Comparison of ENCODE assay signal across 9 mouse cellular contexts in the genomic region with DNA sequence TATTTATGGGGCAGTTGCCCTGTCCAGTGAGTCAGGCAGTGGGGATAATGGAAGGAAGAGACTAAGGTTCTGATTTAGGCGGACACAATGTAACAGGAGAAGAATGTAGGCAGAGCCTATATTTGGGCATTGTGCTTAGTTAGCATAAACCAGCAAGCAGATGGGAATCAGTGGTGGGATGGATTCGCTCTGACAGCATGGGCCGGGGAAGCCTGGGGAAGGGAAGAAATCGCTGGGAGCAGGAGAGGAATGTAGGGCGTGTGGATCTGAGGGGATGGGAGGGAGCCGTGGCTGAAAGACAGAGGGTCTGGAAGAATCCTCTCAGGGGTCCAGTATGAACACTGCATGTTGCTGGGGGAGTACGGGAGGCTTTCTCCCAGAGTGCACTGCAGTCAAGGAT. TPM values are rescaled to one million over a fixed set of nuclear protein-coding genes. Genes with fewer than 3 reads are reported as not detected.
DNase-seq lines count a peak whose midpoint lies in the region; ATAC-seq and TF ChIP-seq lines count a peak whose summit lies in the region.
"Had no signal": no experiment of that assay in that cellular context is flagged by ENCODE, and none has a peak within 500 bp of the region (broad histone marks: within the 10 kb centered on the region; RNA-seq: fewer than 3 reads in every experiment).

No protein-coding gene starts in this region.

- peaks cover 24% of the 10 kb centered on the region for H3K4me1 ChIP-seq in kidney, adult 2 months (ENCODE audit: control insufficient read depth, insufficient read depth, low read length)
- H3K4me1 ChIP-seq in lung, adult 2 months (ENCODE audit: control insufficient read depth, insufficient read depth, low read length), result no peaks in the 10 kb centered on the region

- no peaks in the 10 kb centered on the region for H3K36me3 ChIP-seq in kidney, adult 2 months (ENCODE audit: control insufficient read depth, insufficient read depth, low read length)
- H3K36me3 ChIP-seq: kidney, embryonic 15.5 days had no signal

- no peak for TF ChIP-seq POLR2A in kidney, adult 2 months (IDR thresholded peaks at IDR 0.05; ENCODE audit: low read depth, low read length)
- TF ChIP-seq POLR2A in lung, adult 2 months (IDR thresholded peaks at IDR 0.05; ENCODE audit: borderline replicate concordance, extremely low read depth, low read depth, low read length), result no peak

- TF ChIP-seq CTCF in kidney, adult 2 months (conservative IDR thresholded peaks at IDR 0.05; ENCODE audit: insufficient read depth, insufficient read length, low read depth, low read length), result no peak
- TF ChIP-seq CTCF in lung, adult 2 months (IDR thresholded peaks at IDR 0.05; ENCODE audit: insufficient read depth, low read length), result no peak

- no peak for ATAC-seq in megakaryocyte, adult 5-6 weeks (ENCODE audit: poor library complexity, severe bottlenecking)

- no peak overlapping the region for H3K4me3 ChIP-seq in kidney, adult 2 months (ENCODE audit: insufficient read depth, low read depth, low read length)
- H3K4me3 ChIP-seq in lung, adult 2 months (replicated peaks; ENCODE audit: extremely low read depth, low read depth, low read length), result no peak overlapping the region
- H3K4me3 ChIP-seq: kidney, embryonic 15.5 days had no signal

- WGBS in kidney, adult 2 months, result 64% methylated on average over 7 of the region's 7 CpGs
- WGBS in lung, adult 2 months, result 76% methylated on average over 7 of the region's 7 CpGs

- no peak for DNase-seq in kidney, adult 2 months
- DNase-seq in kidney, postnatal 36 days, result no peak
- DNase-seq in cerebellum, postnatal 25 days, result peak; percentile 71 to 73
- peak; percentile 33 to 58 for DNase-seq in layer of hippocampus, postnatal 14 days (ENCODE audit: low spot score in 2 of 2)
- DNase-seq in right cerebral cortex, postnatal 14 days, result peak; percentile 48
- no peak for DNase-seq in lung, adult 2 months
- no peak for DNase-seq in gastrocnemius, postnatal 10 days

- no peaks in the 10 kb centered on the region for H3K27me3 ChIP-seq in kidney, adult 2 months (replicated peaks; ENCODE audit: control insufficient read depth, insufficient read depth, low read length)
- H3K27me3 ChIP-seq: kidney, embryonic 15.5 days had no signal

- H3K27ac ChIP-seq in kidney, adult 2 months (ENCODE audit: insufficient read depth, low read depth, low read length), result peak overlapping the region; percentile 52
- H3K27ac ChIP-seq: kidney, embryonic 15.5 days had no signal

RNA-seq across cellular contexts. Expression of a gene that starts 49.0 kb away (rescaled TPM):
- 2,267 and 2,428 TPM in 2 replicates for polyA plus RNA-seq in kidney, adult 2 months (2012; rRNA removed)
- total RNA-seq in layer of hippocampus, postnatal 14 days (2021), result 100 to 1,000 TPM; 455 to 471 TPM
- 67.9 and 69.6 TPM in 2 replicates for total RNA-seq in megakaryocyte, adult 5-6 weeks (2015)
- 120 and 132 TPM in 2 replicates for total RNA-seq in megakaryocyte, adult 5-6 weeks (2017)
- 267 and 269 TPM in 2 replicates for polyA plus RNA-seq in lung, adult 2 months (2012; rRNA removed)
- total RNA-seq in gastrocnemius, postnatal 10 days (2021), result 10 to 100 TPM; 71.2 to 86.4 TPM

Comparison
In these comparisons a context has a peak if more than half of its experiments do, and no peak if none do; other contexts are left out.
1. DNase-seq: peak in cerebellum, postnatal 25 days (2 of 2), layer of hippocampus, postnatal 14 days (2 of 2) and right cerebral cortex, postnatal 14 days (single experiment); none in kidney, adult 2 months (single experiment), kidney, postnatal 36 days (0 of 2), lung, adult 2 months (single experiment) and gastrocnemius, postnatal 10 days (single experiment).